Mouse (Mus musculus) cortical plate, adult 2 months (tissue): ENCODE data around the gene Trpv6.

ENCODE experiments used
- CTCF ChIP-seq: fragments of 200-500 bp; IDR thresholded peaks from 2 replicates; pipeline ENCODE4 v1.5.1; 2011; ENCODE audit warnings: mild to moderate bottlenecking, control low read depth, low read length; ENCODE audit not compliant: insufficient read depth; ENCODE audit errors: extremely low read depth
- POLR2A ChIP-seq: fragments of 200-500 bp; IDR thresholded peaks from 2 replicates; pipeline ENCODE4 v1.6.1; 2011; ENCODE audit warnings: mild to moderate bottlenecking, low read length, control low read depth; ENCODE audit not compliant: insufficient read depth; ENCODE audit errors: extremely low read depth

GRCm38 (mm10) chr6:41577297-41577696 lies 58.9 kb downstream of the Trpv6 start:
- TF ChIP-seq CTCF: no peak
- no peak for TF ChIP-seq POLR2A
